Mouse (Mus musculus) gastrocnemius, adult 8-10 months (tissue): ENCODE data around the gene Olfr380. TPM values are rescaled to one million over a fixed set of nuclear protein-coding genes. Genes with fewer than 3 reads are reported as not detected.

ENCODE experiments used
- DNase-seq, 2 experiments: peaks; one replicate each; pipeline ENCODE4 v3.0.0; 2022; ENCODE audit warnings: low spot score in 2 of 2
- total RNA-seq, 4 experiments: library from RNA; stranded (reverse); gene quantifications; 2 replicates each; pipeline ENCODE4 v1.2.4; 2022

Gene Olfr380
- not detected for total RNA-seq

- DNase-seq, result no peak
These were observed at the start of gene Olfr380 for GRCm38 (mm10) chr11:73457408-73457807. Olfr380 (minus strand) TSS chr11:73457508.

- DNase-seq, result no peak
These were observed 34.2 kb upstream of the Olfr380 start, which contains the start of gene Olfr381 for GRCm38 (mm10) chr11:73491503-73491902. Olfr381 (minus strand) TSS chr11:73491603.

GRCm38 (mm10) chr11:73428377-73428776 is 28.9 kb downstream of the Olfr380 start, which contains the start of gene Olfr378:
Olfr378 (minus strand) TSS chr11:73428477.
- no peak for DNase-seq

Other genes starting within 250 kb of the Olfr380 start
- under 1 TPM; 0.08 to 0.12 (median 0.10) TPM for gene Trpv1, start 223.2 kb downstream of the Olfr380 start, total RNA-seq
- gene Trpv3, start 190.1 kb downstream of the Olfr380 start, total RNA-seq, result not detected
- 1 to 10 TPM; 3.0 to 7.3 (median 4.5) TPM for gene Aspa, start 127.9 kb downstream of the Olfr380 start, total RNA-seq
- gene Gm49340, start 127.8 kb downstream of the Olfr380 start, total RNA-seq, result not detected
- not detected for gene Spata22, start 127.8 kb downstream of the Olfr380 start, total RNA-seq
- gene Olfr20, start 106.7 kb downstream of the Olfr380 start, total RNA-seq, result not detected
- not detected for gene Olfr376, start 86.3 kb downstream of the Olfr380 start, total RNA-seq
- not detected for gene Olfr1, start 57.9 kb downstream of the Olfr380 start, total RNA-seq
- not detected for gene Olfr378, start 29.0 kb downstream of the Olfr380 start, total RNA-seq
- gene Olfr381, start 34.1 kb upstream of the Olfr380 start, total RNA-seq, result not detected
- not detected for gene Olfr382, start 59.7 kb upstream of the Olfr380 start, total RNA-seq
- not detected for gene Olfr385, start 135.5 kb upstream of the Olfr380 start, total RNA-seq
- gene Olfr384, start 141.1 kb upstream of the Olfr380 start, total RNA-seq, result not detected
- gene Zfp735, start 231.3 kb upstream of the Olfr380 start, total RNA-seq, result not detected